Mouse (Mus musculus) kidney, adult 9 months (tissue): Measurements from ENCODE around the gene Krt12.

Experiments used
- DNase-seq: peaks from one replicate; pipeline ENCODE4 v3.0.0; 2022

Gene Krt12

GRCm38 (mm10) chr11:99422159-99422558 is at the start of gene Krt12:
Krt12 (minus strand) TSS chr11:99422259.
- no peak for DNase-seq

GRCm38 (mm10) chr11:99469228-99469627 is 47.2 kb upstream of the Krt12 start:
- DNase-seq: no peak

GRCm38 (mm10) chr11:99468566-99468965 is 46.5 kb upstream of the Krt12 start:
- DNase-seq: no peak

GRCm38 (mm10) chr11:99466316-99466715 is 44.3 kb upstream of the Krt12 start:
- no peak for DNase-seq

- peak; percentile 86 for DNase-seq
Observed at GRCm38 (mm10) chr11:99464836-99465235, 42.8 kb upstream of the Krt12 start.

- peak; percentile 80 for DNase-seq
Observed at GRCm38 (mm10) chr11:99463155-99463554, 41.1 kb upstream of the Krt12 start.

- peak; percentile 93 for DNase-seq
Observed at GRCm38 (mm10) chr11:99461736-99462135, 39.7 kb upstream of the Krt12 start.

- DNase-seq: no peak
Observed at GRCm38 (mm10) chr11:99458887-99459286, 36.8 kb upstream of the Krt12 start.

GRCm38 (mm10) chr11:99454759-99455158 is 32.7 kb upstream of the Krt12 start:
- peak; percentile 61 for DNase-seq

- no peak for DNase-seq
Observed at GRCm38 (mm10) chr11:99454044-99454443, 32.0 kb upstream of the Krt12 start.

- DNase-seq: no peak
Observed at GRCm38 (mm10) chr11:99448769-99449168, 26.7 kb upstream of the Krt12 start.

GRCm38 (mm10) chr11:99441220-99441619 is 19.2 kb upstream of the Krt12 start:
- DNase-seq: peak; percentile 62

- DNase-seq: no peak
Observed at GRCm38 (mm10) chr11:99439465-99439864, 17.4 kb upstream of the Krt12 start.

GRCm38 (mm10) chr11:99437972-99438371 is 15.9 kb upstream of the Krt12 start, which contains the start of gene Krt20:
Krt20 (minus strand) TSS chr11:99438150.
- no peak for DNase-seq

- no peak for DNase-seq
Observed at GRCm38 (mm10) chr11:99436625-99437024, 14.6 kb upstream of the Krt12 start.

- DNase-seq: peak; percentile 61
Observed at GRCm38 (mm10) chr11:99430670-99431069, 8.6 kb upstream of the Krt12 start.

- DNase-seq: no peak
Observed at GRCm38 (mm10) chr11:99420586-99420985, 1.5 kb downstream of the Krt12 start.

- DNase-seq: no peak
Observed at GRCm38 (mm10) chr11:99417819-99418218, 4.2 kb downstream of the Krt12 start.

GRCm38 (mm10) chr11:99416902-99417301 is 5.2 kb downstream of the Krt12 start:
- no peak for DNase-seq

- DNase-seq: no peak
Observed at GRCm38 (mm10) chr11:99414463-99415147, 7.5 kb downstream of the Krt12 start.

- peak; percentile 45 for DNase-seq
Observed at GRCm38 (mm10) chr11:99413247-99413646, 8.8 kb downstream of the Krt12 start.

- no peak for DNase-seq
Observed at GRCm38 (mm10) chr11:99406186-99406585, 15.9 kb downstream of the Krt12 start.

GRCm38 (mm10) chr11:99399956-99400549 is 22.0 kb downstream of the Krt12 start:
- DNase-seq: no peak

GRCm38 (mm10) chr11:99398832-99399231 is 23.2 kb downstream of the Krt12 start:
- no peak for DNase-seq

- DNase-seq: no peak
Observed at GRCm38 (mm10) chr11:99398084-99398483, 24.0 kb downstream of the Krt12 start.
